Mouse (Mus musculus) forebrain, embryonic 13.5 days (tissue): ENCODE results near the gene Slc22a21. TPM values are rescaled to one million over a fixed set of nuclear protein-coding genes. Genes with fewer than 3 reads are reported as not detected.
"Not testable (repeated sequence)": the region's sequence is repeated elsewhere in the genome, so short reads cannot be mapped to it uniquely, and the experiment has no call there.

Experiments
- ATAC-seq: fragments of 200-750 bp; cut with Nextera tagmentation; 2 replicates; pipeline ENCODE4 v1.8.0; 2017
- H3K27ac ChIP-seq: fragments of 300-500 bp; sonication (generic); 2 replicates; pipeline ENCODE4 v1.5.1; 2015; ENCODE audit warnings: inconsistent platforms, mild to moderate bottlenecking, moderate library complexity
- H3K27me3 ChIP-seq: fragments of 300-500 bp; sonication (generic); 2 replicates; pipeline ENCODE4 v1.6.1; 2015; ENCODE audit warnings: mild to moderate bottlenecking, inconsistent platforms
- H3K36me3 ChIP-seq: fragments of 300-500 bp; sonication (generic); 2 replicates; pipeline ENCODE4 v1.6.1; 2015; ENCODE audit warnings: mild to moderate bottlenecking, inconsistent platforms; ENCODE audit not compliant: poor library complexity, severe bottlenecking
- H3K4me1 ChIP-seq: fragments of 300-500 bp; sonication (generic); 2 replicates; pipeline ENCODE4 v1.6.1; 2015; ENCODE audit warnings: inconsistent platforms
- H3K4me2 ChIP-seq: fragments of 300-500 bp; sonication (generic); 2 replicates; pipeline ENCODE4 v1.6.1; 2015; ENCODE audit warnings: inconsistent platforms, mild to moderate bottlenecking, moderate library complexity
- H3K4me3 ChIP-seq: fragments of 300-500 bp; sonication (generic); 2 replicates; pipeline ENCODE4 v1.5.1; 2015; ENCODE audit warnings: mild to moderate bottlenecking, inconsistent platforms
- H3K9ac ChIP-seq: fragments of 300-500 bp; sonication (generic); 2 replicates; pipeline ENCODE4 v1.6.1; 2015; ENCODE audit warnings: mild to moderate bottlenecking, inconsistent platforms
- H3K9me3 ChIP-seq: fragments of 300-500 bp; sonication (generic); replicated peaks from 2 replicates; pipeline ENCODE4 v1.6.1; 2016; ENCODE audit warnings: inconsistent platforms
- WGBS: fragments of 180-500 bp; shearing (Covaris S2); methylation state at CpG from one replicate; pipeline ENCODE4 v1.1.7; 2015; 5-methylcytosine and 5-hydroxymethylcytosine counted together
- polyA plus RNA-seq: library from polyadenylated mRNA; unstranded; fragments of >200 nt; fragmentation: Nextera tagmentation; extraction: Ambion mirVana; gene quantifications from 2 replicates; pipeline ENCODE4 v1.2.1, GENCODE M21; 2015

Slc22a21 gene
- polyA plus RNA-seq, 1 experiment from 2014 or later = 0.80 TPM

DNA sequence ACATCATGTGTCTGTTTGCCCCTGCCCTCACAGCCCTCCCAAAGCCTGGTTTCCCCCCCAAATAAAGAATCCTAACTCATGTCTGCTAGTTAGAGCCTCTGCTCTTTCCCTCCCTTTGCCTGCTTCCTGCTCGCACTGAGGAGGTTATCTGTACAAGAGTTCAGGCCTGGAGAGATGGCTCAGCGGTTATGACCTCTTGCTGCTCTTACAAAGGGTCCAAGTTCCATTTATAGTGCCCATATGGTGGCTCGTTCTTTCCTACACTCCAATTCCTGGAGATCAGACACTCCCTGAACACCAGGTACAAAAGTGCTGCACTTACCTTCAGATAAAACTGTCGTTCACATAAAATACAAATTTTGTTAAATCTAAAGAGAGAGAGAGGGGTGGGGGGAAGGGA, 7.9 kb upstream of the Slc22a21 start:
- H3K4me3 ChIP-seq = no peak overlapping the region
- WGBS = 80% methylated on average over 4 of the region's 4 CpGs
- H3K27me3 ChIP-seq = no peaks in the 10 kb centered on the region
- H3K9ac ChIP-seq = no peak overlapping the region
- H3K27ac ChIP-seq = no peak overlapping the region
- no peaks in the 10 kb centered on the region for H3K36me3 ChIP-seq
- no peaks in the 10 kb centered on the region for H3K9me3 ChIP-seq
- H3K4me1 ChIP-seq = no peaks in the 10 kb centered on the region
- no peak for ATAC-seq
- no peak overlapping the region for H3K4me2 ChIP-seq

DNA sequence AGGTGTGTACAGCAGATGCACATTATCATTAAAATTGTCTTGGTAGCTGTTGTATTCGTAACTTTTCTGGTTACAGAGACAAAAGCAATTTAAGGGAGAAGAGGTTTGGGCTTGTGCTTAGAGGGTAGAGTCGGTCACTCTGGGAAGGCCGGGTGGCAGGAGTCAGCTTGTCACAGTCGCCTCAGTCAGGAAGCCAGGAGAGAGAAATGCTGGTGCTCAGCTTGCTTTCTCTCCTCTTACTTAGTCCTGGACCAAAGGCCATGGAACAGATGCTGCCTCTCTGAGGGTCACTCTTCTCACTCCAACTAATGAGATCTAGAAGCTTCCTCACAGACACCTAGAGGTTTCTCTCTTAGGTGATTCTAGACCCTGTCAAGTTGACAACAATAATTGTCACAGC, 1.3 kb upstream of the Slc22a21 start:
- H3K9ac ChIP-seq = no peak overlapping the region
- peaks cover 15% of the 10 kb centered on the region for H3K27me3 ChIP-seq
- WGBS = 91% methylated on average over 4 of the region's 4 CpGs
- H3K36me3 ChIP-seq = no peaks in the 10 kb centered on the region
- H3K4me3 ChIP-seq = no peak overlapping the region
- H3K4me1 ChIP-seq = 0 out of 2 replicates have a peak, but pooled peaks cover 7% of the 10 kb centered on the region
- H3K4me2 ChIP-seq = no peak overlapping the region
- ATAC-seq = no peak
- H3K9me3 ChIP-seq = no peaks in the 10 kb centered on the region
- H3K27ac ChIP-seq = no peak overlapping the region

DNA sequence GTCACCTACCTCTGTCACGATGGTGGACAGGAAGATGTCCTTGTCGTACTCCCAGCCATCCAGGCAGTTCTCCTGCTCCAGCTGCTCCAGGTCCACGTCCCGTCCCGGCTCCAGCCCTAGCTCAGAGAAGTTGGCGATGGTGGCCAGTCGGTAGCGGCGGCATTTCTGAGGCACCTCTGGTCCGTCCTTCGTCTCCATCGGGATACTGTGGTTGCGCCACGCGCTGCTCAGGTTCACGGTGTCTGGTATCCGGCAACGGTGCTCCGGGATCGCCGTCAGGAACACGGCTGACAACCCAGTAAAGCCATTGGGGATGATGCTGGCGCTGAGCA, 710 bp downstream of the Slc22a21 start:
- peak; percentile 21; the same call in 1 of the 2 replicates for ATAC-seq
- 0% methylated on average over 23 of the region's 23 CpGs for WGBS

DNA sequence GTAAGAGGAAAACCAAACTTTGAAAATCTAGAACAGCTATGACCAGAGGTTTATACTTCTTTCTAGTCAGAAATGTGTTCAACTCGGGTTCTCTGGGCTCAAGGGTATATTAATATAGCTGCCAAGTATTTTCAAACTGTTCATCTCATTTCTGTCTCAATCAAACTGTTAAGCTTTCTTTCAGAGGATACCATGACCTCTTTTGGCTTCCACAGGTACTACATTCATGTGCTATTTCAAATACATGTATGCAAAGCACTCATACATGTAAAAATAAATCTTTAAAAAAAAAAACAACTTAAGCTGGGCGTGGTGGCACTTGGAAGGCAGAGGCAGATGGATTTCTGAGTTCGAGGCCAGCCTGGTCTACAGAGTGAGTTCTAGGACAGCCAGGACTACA, 2.5 kb downstream of the Slc22a21 start:
- Histone ChIP-seq H3K9me3 (no peaks in the 10 kb centered on the region), H3K4me1 (0 out of 2 replicates have a peak, but pooled peaks cover 7% of the 10 kb centered on the region), H3K27ac (no peak overlapping the region), H3K36me3 (no peaks in the 10 kb centered on the region), H3K4me3 (no peak overlapping the region), H3K27me3 (peaks cover 15% of the 10 kb centered on the region), H3K4me2 (no peak overlapping the region), H3K9ac (no peak overlapping the region)
- WGBS = 90% methylated on average over 3 of the region's 3 CpGs
- ATAC-seq = no peak

More for the DNA sequence above, 710 bp downstream of the Slc22a21 start:
- not testable (repeated sequence) for H3K4me1 ChIP-seq, H3K36me3 ChIP-seq, H3K27ac ChIP-seq, H3K9me3 ChIP-seq
- H3K9ac ChIP-seq = peak overlapping the region; percentile 65
- peak overlapping the region; percentile 57 for H3K4me3 ChIP-seq
- H3K4me2 ChIP-seq = peak overlapping the region; percentile 91
- H3K27me3 ChIP-seq = peaks cover 15% of the 10 kb centered on the region

DNA sequence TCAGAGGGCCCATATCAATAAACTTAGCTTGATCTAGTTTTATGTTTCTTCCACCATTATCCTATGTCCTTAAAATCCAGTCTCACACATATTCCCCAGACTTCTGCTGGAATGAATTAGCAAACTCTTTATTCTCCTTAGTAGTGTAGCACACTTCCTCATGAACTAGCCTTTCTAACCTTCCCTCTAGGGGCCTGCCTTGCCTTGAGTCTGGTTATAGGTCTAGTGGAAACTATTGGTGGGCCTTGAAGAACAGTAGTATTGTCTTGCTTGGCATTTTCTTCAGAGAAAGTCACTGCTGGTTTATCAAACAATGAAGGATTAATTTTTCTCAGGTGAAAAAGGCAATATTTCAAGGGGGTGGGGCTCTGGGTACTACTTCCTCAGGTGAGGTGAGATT, 4.6 kb downstream of the Slc22a21 start:
- H3K9ac ChIP-seq = no peak overlapping the region
- no peak for ATAC-seq
- H3K27ac ChIP-seq = no peak overlapping the region
- no peak overlapping the region for H3K4me2 ChIP-seq
- peaks cover 15% of the 10 kb centered on the region for H3K27me3 ChIP-seq
- 0 out of 2 replicates have a peak, but pooled peaks cover 7% of the 10 kb centered on the region for H3K4me1 ChIP-seq
- no peak overlapping the region for H3K4me3 ChIP-seq
- no peaks in the 10 kb centered on the region for H3K9me3 ChIP-seq
- no peaks in the 10 kb centered on the region for H3K36me3 ChIP-seq

DNA sequence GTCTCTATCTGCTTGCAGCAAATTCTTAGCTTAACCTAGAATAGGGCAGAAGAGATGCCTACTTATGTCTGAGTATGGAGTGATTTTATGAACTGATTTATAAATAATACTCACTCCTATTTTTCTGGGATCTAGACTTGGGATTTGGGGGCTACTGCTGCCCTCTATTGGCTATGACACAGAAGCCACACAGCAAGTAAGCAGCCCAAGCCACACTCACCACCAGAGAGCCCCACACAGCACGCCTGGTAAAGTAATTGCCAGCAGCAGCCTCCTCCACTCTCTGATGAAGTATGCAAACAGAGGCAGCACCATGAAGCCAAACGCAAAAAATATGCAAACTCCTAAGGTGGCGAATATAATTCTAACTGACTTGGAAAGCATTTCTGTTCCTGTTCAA, 21.1 kb downstream of the Slc22a21 start:
- no peak for ATAC-seq
- H3K4me3 ChIP-seq = no peak overlapping the region
- H3K9me3 ChIP-seq = no peaks in the 10 kb centered on the region
- WGBS = 50% methylated on average over 3 of the region's 3 CpGs
- no peak overlapping the region for H3K4me2 ChIP-seq
- no peaks in the 10 kb centered on the region for H3K4me1 ChIP-seq
- no peaks in the 10 kb centered on the region for H3K27me3 ChIP-seq
- H3K36me3 ChIP-seq = no peaks in the 10 kb centered on the region
- no peak overlapping the region for H3K27ac ChIP-seq
- H3K9ac ChIP-seq = no peak overlapping the region

DNA sequence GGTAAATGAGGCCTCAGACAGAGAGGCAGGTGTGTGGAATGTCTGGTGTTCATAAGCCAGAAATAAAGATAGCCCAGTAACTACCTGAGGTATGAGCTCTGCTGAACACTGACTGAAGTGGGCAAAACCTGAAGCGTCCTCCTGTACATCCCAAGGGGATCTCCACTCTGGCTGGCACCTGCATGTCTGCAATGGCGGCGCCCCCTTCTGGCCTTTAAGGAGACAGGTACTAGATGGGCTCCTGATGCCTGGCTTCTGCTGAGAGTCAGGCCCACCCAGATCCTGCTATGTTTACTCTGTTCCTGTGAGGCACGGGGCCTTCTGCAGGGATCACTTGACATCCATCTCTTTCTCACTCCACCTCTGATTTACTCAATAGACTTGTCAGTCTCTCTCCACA, 22.0 kb downstream of the Slc22a21 start:
- WGBS = 41% methylated on average over 4 of the region's 4 CpGs
- ATAC-seq = not testable (repeated sequence)

DNA sequence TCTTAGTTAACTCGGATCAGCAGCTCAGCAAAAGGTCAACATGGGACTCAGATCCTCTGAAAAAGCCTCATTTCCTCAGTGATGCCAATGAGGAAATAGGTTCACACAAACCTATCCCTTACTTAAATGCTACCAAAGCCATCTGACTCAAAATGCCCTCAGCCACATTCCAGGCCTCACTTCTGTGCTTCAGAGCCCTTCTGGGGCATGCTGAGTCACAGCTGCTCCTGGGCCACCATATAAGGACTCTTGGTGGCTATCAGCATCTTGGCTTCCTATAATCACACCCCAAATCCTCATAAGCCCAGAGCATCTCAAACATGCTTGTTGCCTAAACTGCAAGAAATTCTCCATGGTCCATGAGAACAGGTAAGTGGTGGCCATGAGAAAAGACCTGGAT, 23.5 kb downstream of the Slc22a21 start:
- Histone ChIP-seq H3K4me1 (no peaks in the 10 kb centered on the region), H3K9ac (no peak overlapping the region), H3K9me3 (no peaks in the 10 kb centered on the region), H3K4me2 (no peak overlapping the region), H3K27ac (no peak overlapping the region), H3K36me3 (no peaks in the 10 kb centered on the region), H3K27me3 (no peaks in the 10 kb centered on the region), H3K4me3 (no peak overlapping the region)
- WGBS = 71% methylated on average over 1 of the region's 1 CpGs
- no peak for ATAC-seq

More for the DNA sequence above, 22.0 kb downstream of the Slc22a21 start:
- H3K9ac ChIP-seq, H3K27me3 ChIP-seq, H3K4me1 ChIP-seq, H3K36me3 ChIP-seq, H3K27ac ChIP-seq, H3K9me3 ChIP-seq, H3K4me3 ChIP-seq, H3K4me2 ChIP-seq: not testable (repeated sequence)

DNA sequence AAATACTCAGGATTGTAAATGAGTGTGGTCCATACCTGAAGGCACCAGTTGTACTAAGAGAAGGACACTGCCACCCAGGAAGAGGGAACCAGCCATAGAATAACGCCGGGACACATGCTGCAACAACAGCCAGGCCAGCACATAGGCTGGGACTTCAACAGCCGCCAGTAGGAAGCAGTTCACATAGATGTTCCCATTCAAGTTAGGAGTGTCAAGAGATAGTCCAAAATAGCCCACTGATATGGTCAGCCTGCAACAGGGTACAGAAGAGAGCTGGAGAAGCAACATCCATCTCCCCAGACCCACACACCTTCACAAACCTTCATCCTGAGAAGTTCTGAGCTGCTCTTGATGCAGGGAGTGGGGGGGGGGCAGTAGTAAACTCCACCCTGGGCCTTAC, 25.5 kb downstream of the Slc22a21 start:
- WGBS = 90% methylated on average over 3 of the region's 3 CpGs
- H3K27ac ChIP-seq = no peak overlapping the region
- H3K36me3 ChIP-seq = no peaks in the 10 kb centered on the region
- H3K9me3 ChIP-seq = no peaks in the 10 kb centered on the region
- no peak overlapping the region for H3K4me3 ChIP-seq
- no peak overlapping the region for H3K9ac ChIP-seq
- no peaks in the 10 kb centered on the region for H3K27me3 ChIP-seq
- H3K4me1 ChIP-seq = no peaks in the 10 kb centered on the region
- H3K4me2 ChIP-seq = no peak overlapping the region
- no peak for ATAC-seq

DNA sequence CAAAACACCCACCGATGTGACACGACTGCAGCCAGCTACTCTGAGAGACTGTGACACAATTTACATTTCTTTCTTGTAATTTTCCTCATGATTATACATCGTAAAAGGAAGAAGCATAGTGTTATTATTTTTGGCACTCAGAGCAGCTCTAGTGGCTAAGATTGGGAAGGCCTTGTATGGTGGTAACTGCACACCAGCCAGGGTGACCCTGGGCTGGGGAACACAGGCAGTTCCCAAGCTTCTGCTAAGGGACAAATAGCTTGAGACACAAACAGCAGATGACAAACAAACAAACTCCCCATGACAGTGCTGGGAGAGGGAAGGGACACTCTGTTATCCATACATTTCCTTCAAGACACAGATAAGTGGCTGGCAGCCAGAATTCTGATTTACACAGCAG, 30.0 kb downstream of the Slc22a21 start:
- H3K9ac ChIP-seq, H3K9me3 ChIP-seq, H3K4me3 ChIP-seq, H3K4me1 ChIP-seq, H3K27me3 ChIP-seq, H3K4me2 ChIP-seq, H3K36me3 ChIP-seq, H3K27ac ChIP-seq, ATAC-seq: not testable (repeated sequence)
- WGBS = 83% methylated on average over 1 of the region's 3 CpGs

DNA sequence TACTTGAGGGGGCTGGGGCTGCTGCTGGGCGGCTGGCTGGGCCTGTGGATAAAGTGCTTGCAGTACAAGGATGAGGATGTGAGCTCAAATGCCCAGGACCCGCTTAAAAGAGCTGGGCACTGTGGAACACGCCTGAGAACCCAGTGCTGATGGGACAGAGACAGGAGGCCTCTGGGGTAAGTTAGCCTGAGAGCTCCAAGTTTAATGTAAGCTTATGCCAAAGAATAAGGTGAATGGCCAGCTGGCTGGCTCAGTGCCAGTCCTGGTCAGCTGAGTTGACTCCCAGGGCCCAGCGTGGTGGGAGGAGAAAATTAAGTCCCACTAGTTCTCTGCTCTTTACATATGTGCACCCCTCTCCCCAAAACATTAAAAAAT, 48.2 kb downstream of the Slc22a21 start:
- H3K4me3 ChIP-seq, H3K4me1 ChIP-seq, H3K27me3 ChIP-seq, H3K4me2 ChIP-seq, H3K36me3 ChIP-seq, ATAC-seq, H3K9ac ChIP-seq, H3K27ac ChIP-seq, H3K9me3 ChIP-seq: not testable (repeated sequence)
- WGBS = 73% methylated on average over 4 of the region's 4 CpGs

DNA sequence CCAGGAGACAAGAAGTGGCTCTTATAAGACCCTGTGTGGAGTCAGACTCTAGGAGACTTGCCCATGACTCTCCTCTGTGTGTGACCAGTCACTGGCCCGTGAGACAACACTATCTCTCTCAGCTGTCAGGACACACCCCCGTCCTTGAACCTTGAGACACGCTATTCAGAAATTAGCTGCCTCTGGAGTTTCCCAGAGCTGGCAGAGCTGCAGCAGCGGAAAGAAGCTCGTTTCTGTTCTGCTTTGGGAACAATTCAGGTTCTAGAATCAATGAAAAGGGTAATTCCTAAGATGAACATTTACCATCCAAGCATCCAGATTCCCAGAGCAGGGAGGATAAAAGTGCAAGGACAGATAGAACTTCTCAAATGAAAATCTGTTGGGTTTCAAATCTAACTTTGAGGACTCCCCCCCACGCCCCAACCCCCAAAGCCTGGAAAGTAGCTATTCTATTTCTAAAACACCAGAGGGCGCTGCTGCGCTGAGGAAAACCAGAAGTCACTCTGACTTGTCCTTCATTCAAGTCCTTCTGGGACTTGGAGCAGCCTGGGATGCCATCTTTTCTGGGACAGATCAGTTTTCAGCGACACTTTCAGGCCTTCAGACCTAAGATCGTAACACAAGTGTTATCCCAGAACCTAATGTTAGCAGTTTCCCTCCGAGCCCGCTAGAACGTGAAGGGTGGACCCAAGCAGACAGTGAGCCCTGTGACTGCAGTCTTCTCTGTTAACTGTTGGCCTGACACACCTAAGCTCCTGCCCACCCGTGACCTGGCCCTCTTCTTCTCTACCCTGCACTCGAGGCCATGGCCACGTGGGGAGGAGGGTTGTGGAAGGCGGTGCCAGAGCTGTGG, 48.8 kb downstream of the Slc22a21 start:
- Histone ChIP-seq H3K27ac (no peak overlapping the region), H3K9me3 (no peaks in the 10 kb centered on the region), H3K9ac (no peak overlapping the region), H3K4me1 (no peaks in the 10 kb centered on the region), H3K27me3 (no peaks in the 10 kb centered on the region), H3K36me3 (no peaks in the 10 kb centered on the region), H3K4me3 (no peak overlapping the region), H3K4me2 (no peak overlapping the region)
- ATAC-seq = no peak
- 36% methylated on average over 17 of the region's 17 CpGs for WGBS

DNA sequence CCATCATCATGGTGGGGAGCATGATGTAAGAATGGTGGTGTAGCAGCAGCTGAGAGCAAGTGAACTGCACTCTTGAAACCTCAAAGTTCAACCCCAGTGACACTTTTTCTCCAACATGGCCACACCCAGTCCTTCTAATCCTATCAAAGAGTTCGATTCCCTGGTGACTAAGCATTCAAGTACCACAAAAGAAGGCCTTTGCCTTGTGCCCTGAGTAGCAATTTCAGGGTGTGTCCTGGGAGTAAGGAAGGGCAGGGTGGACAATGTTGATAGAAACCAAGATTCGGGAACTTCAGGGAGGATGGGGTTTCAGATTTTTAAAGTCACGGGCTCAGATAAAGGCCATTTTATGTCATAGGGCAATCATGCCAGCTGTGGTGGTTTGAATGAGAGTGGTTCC, 50.4 kb downstream of the Slc22a21 start:
- Histone ChIP-seq H3K4me2 (no peak overlapping the region), H3K27me3 (no peaks in the 10 kb centered on the region), H3K4me1 (no peaks in the 10 kb centered on the region), H3K9ac (no peak overlapping the region), H3K36me3 (no peaks in the 10 kb centered on the region), H3K27ac (no peak overlapping the region), H3K4me3 (no peak overlapping the region), H3K9me3 (no peaks in the 10 kb centered on the region)
- 64% methylated on average over 3 of the region's 3 CpGs for WGBS
- ATAC-seq = no peak
